Mouse (Mus musculus): Measurements from ENCODE around the gene Smc1b.

GRCm38 (mm10) chr15:85049758-85050157 is 82.0 kb downstream of the Smc1b start:
- TF ChIP-seq CTCF (IDR thresholded peaks at IDR 0.05; ENCODE audit: extremely low read depth, insufficient read depth, insufficient read length, insufficient replicate concordance): no peak
- no peak for TF ChIP-seq POLR2A (IDR thresholded peaks at IDR 0.05; ENCODE audit: low read depth, low read length)
